Mouse (Mus musculus) spleen, adult 12 weeks (tissue): ENCODE measurements around the gene Hsd11b1.
"Not testable (repeated sequence)": the region's sequence is repeated elsewhere in the genome, so short reads cannot be mapped to it uniquely, and the experiment has no call there.

Source experiments
- DNase-seq: peaks from one replicate; pipeline ENCODE4 v3.0.0; 2022; ENCODE audit warnings: low spot score

The Hsd11b1 gene

GRCm38 (mm10) chr1:193279492-193279891 is 15.6 kb upstream of the Hsd11b1 start:
- DNase-seq, result no peak

- DNase-seq, result no peak
Observed at GRCm38 (mm10) chr1:193278414-193279045, 14.7 kb upstream of the Hsd11b1 start.

GRCm38 (mm10) chr1:193274407-193275071 is 10.7 kb upstream of the Hsd11b1 start:
- DNase-seq, result no peak

GRCm38 (mm10) chr1:193272916-193273601 is 9.2 kb upstream of the Hsd11b1 start, which contains the start of gene G0s2:
Gene G0s2 (minus strand): TSS chr1:193273217.
- no peak for DNase-seq

GRCm38 (mm10) chr1:193272137-193272915 is 8.5 kb upstream of the Hsd11b1 start:
- DNase-seq, result no peak

- DNase-seq, result no peak
Observed at GRCm38 (mm10) chr1:193270965-193271763, 7.3 kb upstream of the Hsd11b1 start.

GRCm38 (mm10) chr1:193265734-193266133 is 1.9 kb upstream of the Hsd11b1 start:
- no peak for DNase-seq

- DNase-seq, result no peak
Observed at GRCm38 (mm10) chr1:193263026-193263907, 608 bp downstream of the Hsd11b1 start.

GRCm38 (mm10) chr1:193261897-193262548 is 1.9 kb downstream of the Hsd11b1 start:
- DNase-seq, result no peak

- DNase-seq, result no peak
Observed at GRCm38 (mm10) chr1:193259559-193259958, 4.3 kb downstream of the Hsd11b1 start.

GRCm38 (mm10) chr1:193256621-193257098 is 7.2 kb downstream of the Hsd11b1 start:
- no peak for DNase-seq

- DNase-seq, result no peak
Observed at GRCm38 (mm10) chr1:193256289-193256577, 7.6 kb downstream of the Hsd11b1 start.

GRCm38 (mm10) chr1:193255488-193256288 is 8.2 kb downstream of the Hsd11b1 start:
- DNase-seq, result no peak

- no peak for DNase-seq
Observed at GRCm38 (mm10) chr1:193255032-193255431, 8.8 kb downstream of the Hsd11b1 start.

GRCm38 (mm10) chr1:193253895-193254294 is 10.0 kb downstream of the Hsd11b1 start:
- DNase-seq, result not testable (repeated sequence)

- DNase-seq, result no peak
Observed at GRCm38 (mm10) chr1:193252616-193253015, 11.3 kb downstream of the Hsd11b1 start.

- no peak for DNase-seq
Observed at GRCm38 (mm10) chr1:193251386-193251785, 12.5 kb downstream of the Hsd11b1 start.

- DNase-seq, result no peak
Observed at GRCm38 (mm10) chr1:193250026-193250425, 13.8 kb downstream of the Hsd11b1 start.

- no peak for DNase-seq
Observed at GRCm38 (mm10) chr1:193244235-193244634, 19.6 kb downstream of the Hsd11b1 start.
